Mouse (Mus musculus) G1E (cell line): ENCODE results near the gene Hgfac. TPM values are rescaled to one million over a fixed set of nuclear protein-coding genes. Genes with fewer than 3 reads are reported as not detected.

Source experiments
- ATAC-seq: 2 replicates; pipeline ENCODE4 v1.8.0; 2016; ENCODE audit warnings: mild to moderate bottlenecking; ENCODE audit not compliant: insufficient number of reproducible peaks, poor library complexity, low FRiP score, severe bottlenecking; ENCODE audit errors: extremely low read depth
- DNase-seq: peaks from one replicate; pipeline ENCODE4 v3.0.0; 2012; ENCODE audit warnings: low spot score
- H3K27me3 ChIP-seq: 2 replicates; pipeline ENCODE4 v1.6.1; 2012; ENCODE audit warnings: mild to moderate bottlenecking, low read length, inconsistent platforms; ENCODE audit not compliant: insufficient read depth
- H3K36me3 ChIP-seq: replicated peaks from 2 replicates; pipeline ENCODE3; 2012; ENCODE audit warnings: mild to moderate bottlenecking, inconsistent platforms
- H3K4me1 ChIP-seq: 2 replicates; pipeline ENCODE4 v1.6.1; 2012; ENCODE audit warnings: low read depth, low read length, inconsistent platforms, mixed read lengths; ENCODE audit not compliant: insufficient read depth
- H3K4me3 ChIP-seq: 2 replicates; pipeline ENCODE4 v1.5.1; 2012; ENCODE audit warnings: low read depth, mild to moderate bottlenecking, inconsistent platforms, low read length, moderate library complexity, mixed read lengths
- H3K9me3 ChIP-seq: replicated peaks from 2 replicates; pipeline ENCODE4 v1.6.1; 2012; ENCODE audit warnings: inconsistent platforms
- CTCF ChIP-seq: IDR thresholded peaks from 2 replicates; pipeline ENCODE4 v1.5.1; 2012; ENCODE audit warnings: low read depth, low read length, inconsistent platforms, mixed read lengths
- GATA1 ChIP-seq: IDR thresholded peaks from 2 replicates; pipeline ENCODE4 v1.6.1; 2012; ENCODE audit warnings: borderline replicate concordance, low read length, inconsistent platforms, mixed read lengths
- GATA2 ChIP-seq: IDR thresholded peaks from 2 replicates; pipeline ENCODE4 v1.6.1; 2012; ENCODE audit warnings: low read depth, low read length, inconsistent platforms, borderline replicate concordance
- POLR2AphosphoS5 ChIP-seq: IDR thresholded peaks from 2 replicates; pipeline ENCODE4 v1.6.1; 2012; ENCODE audit warnings: low read depth, low read length, inconsistent platforms; ENCODE audit not compliant: insufficient replicate concordance
- TAL1 ChIP-seq: conservative IDR thresholded peaks from 2 replicates; pipeline ENCODE4 v1.6.1; 2012; ENCODE audit warnings: low read depth, low read length, inconsistent platforms, mixed read lengths
- polyA plus RNA-seq: library from polyadenylated mRNA; stranded (reverse); fragments of >175 nt; gene quantifications from 2 replicates; pipeline ENCODE4 v1.2.3, GENCODE M21; 2012
- total RNA-seq, 2 experiments: library from RNA; stranded (forward) in 1 of 2; stranded (reverse) in 1 of 2; fragments of 200-1000 nt in 1 of 2; fragments of >200 nt in 1 of 2; fragmentation: Nextera tagmentation in 1 of 2; gene quantifications; 2 replicates each; pipeline ENCODE4 v1.2.3; 2014 to 2017

The Hgfac gene
- total and polyA plus RNA-seq, 3 experiments, result 0.27 TPM; not detected in 2

DNA sequence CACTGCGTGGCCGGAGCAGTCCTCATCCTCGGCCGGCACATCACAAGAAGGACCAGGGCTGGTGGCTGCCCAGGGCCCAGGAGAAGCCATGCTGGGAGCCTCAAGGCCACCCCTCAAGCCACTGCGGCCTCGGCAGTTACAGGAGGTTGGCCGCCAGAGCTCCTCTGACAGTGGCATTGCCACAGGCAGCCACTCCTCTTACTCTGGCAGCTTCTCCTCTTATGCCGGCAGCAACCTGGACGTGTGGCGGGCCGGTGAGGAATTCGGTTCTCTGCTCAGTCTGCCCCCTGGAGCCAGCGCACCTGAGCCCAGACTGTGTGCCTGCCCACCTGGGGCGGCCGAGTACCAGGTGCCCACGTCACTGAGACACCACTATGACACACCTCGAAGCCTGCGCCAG, 37.8 kb downstream of the Hgfac start:
- no peaks in the 10 kb centered on the region for H3K4me1 ChIP-seq
- peaks cover 20% of the 10 kb centered on the region for H3K27me3 ChIP-seq
- H3K36me3 ChIP-seq, result no peaks in the 10 kb centered on the region
- H3K4me3 ChIP-seq, result no peak overlapping the region
- H3K9me3 ChIP-seq, result no peaks in the 10 kb centered on the region
- ATAC-seq, result no peak
- no peak for DNase-seq
- TF ChIP-seq POLR2AphosphoS5, result no peak
- no peak for TF ChIP-seq GATA2
- TF ChIP-seq GATA1, result no peak
- TF ChIP-seq TAL1, result no peak
- TF ChIP-seq CTCF, result no peak

DNA sequence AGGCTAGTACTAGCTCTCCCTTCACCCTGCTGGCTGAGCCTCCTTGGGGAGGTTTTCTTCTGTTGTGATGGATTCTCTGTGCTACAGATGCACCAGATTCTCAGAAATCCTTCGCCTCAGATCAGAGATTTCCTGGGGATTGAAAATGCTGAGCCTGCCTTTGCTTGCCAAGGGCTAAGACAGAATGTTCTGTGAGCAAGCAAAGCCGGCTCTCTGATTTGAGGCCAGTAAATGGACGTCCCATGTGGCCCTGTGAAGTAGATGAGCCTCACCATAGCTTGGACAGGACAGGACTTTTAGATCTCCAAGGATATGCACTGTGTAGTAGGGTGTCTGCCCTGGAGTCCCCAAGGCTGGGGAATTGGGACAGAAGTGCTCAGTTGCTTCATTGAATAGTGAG, 43.6 kb downstream of the Hgfac start:
- no peaks in the 10 kb centered on the region for H3K9me3 ChIP-seq
- ATAC-seq (no peak), DNase-seq (no peak)
- H3K36me3 ChIP-seq, result peaks cover 4% of the 10 kb centered on the region
- H3K27me3 ChIP-seq, result peaks cover 37% of the 10 kb centered on the region
- TF ChIP-seq GATA1 (no peak), GATA2 (no peak), CTCF (no peak), TAL1 (no peak), POLR2AphosphoS5 (no peak)
- H3K4me3 ChIP-seq, result no peak overlapping the region
- peaks cover 3% of the 10 kb centered on the region; the same call in 1 of the 2 replicates for H3K4me1 ChIP-seq

GRCm38 (mm10) chr5:35088785-35089613, 47.7 kb downstream of the Hgfac start:
- peak; percentile 48 for DNase-seq
- Histone ChIP-seq H3K9me3 (no peaks in the 10 kb centered on the region), H3K36me3 (peaks cover 44% of the 10 kb centered on the region), H3K27me3 (peaks cover 25% of the 10 kb centered on the region), H3K4me1 (peaks cover 3% of the 10 kb centered on the region; the same call in 1 of the 2 replicates), H3K4me3 (no peak overlapping the region)
- ATAC-seq, result peak; percentile 28; the same call in 1 of the 2 replicates
- TF ChIP-seq GATA2 (no peak), CTCF (peak; percentile 64), POLR2AphosphoS5 (no peak), TAL1 (no peak), GATA1 (no peak)

DNA sequence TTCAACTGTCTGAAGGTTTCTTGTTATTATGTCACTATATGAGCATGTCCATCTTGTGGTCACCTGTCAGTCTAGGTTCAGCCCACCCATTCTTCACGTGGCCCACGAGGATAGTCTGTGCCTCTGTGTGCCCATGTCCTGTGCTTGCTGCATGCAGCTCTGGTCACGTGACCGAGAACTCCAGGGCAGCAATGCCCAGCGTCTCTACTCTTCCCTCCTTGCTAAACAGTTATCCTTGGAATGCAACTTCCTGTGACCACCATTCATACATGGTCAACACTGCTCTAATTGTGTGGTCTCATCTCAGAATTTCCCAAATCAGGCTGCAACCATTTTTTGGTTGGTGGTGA, 48.3 kb downstream of the Hgfac start:
- Histone ChIP-seq H3K36me3 (peaks cover 48% of the 10 kb centered on the region), H3K27me3 (peaks cover 23% of the 10 kb centered on the region; the same call in 1 of the 2 replicates), H3K9me3 (no peaks in the 10 kb centered on the region), H3K4me1 (peaks cover 3% of the 10 kb centered on the region; the same call in 1 of the 2 replicates), H3K4me3 (no peak overlapping the region)
- DNase-seq (no peak), ATAC-seq (no peak)
- TF ChIP-seq CTCF (no peak), TAL1 (no peak), GATA1 (no peak), POLR2AphosphoS5 (no peak)

GRCm38 (mm10) chr5:35091636-35092035, 50.3 kb downstream of the Hgfac start:
- H3K36me3 ChIP-seq, result peaks cover 69% of the 10 kb centered on the region
- no peak for TF ChIP-seq TAL1
- no peak for TF ChIP-seq POLR2AphosphoS5
- no peak for TF ChIP-seq GATA1
- no peak for TF ChIP-seq CTCF
- no peak for TF ChIP-seq GATA2
- no peak for ATAC-seq

More at GRCm38 (mm10) chr5:35091636-35092035, 50.3 kb downstream of the Hgfac start:
- H3K9me3 ChIP-seq, result no peaks in the 10 kb centered on the region
- no peak for DNase-seq
- H3K4me1 ChIP-seq, result peaks cover 3% of the 10 kb centered on the region; the same call in 1 of the 2 replicates
- H3K27me3 ChIP-seq, result peaks cover 4% of the 10 kb centered on the region; the same call in 1 of the 2 replicates
- H3K4me3 ChIP-seq, result no peak overlapping the region

Other genes starting within 250 kb of the Hgfac start
- gene Msantd1, start 133.5 kb upstream of the Hgfac start, total RNA-seq (2014; fragmentation: Nextera tagmentation), result not detected in 2 replicates
- gene Msantd1, start 133.5 kb upstream of the Hgfac start, total RNA-seq (2017), result 0.22 and 0.29 TPM in 2 replicates
- gene Msantd1, start 133.5 kb upstream of the Hgfac start, polyA plus RNA-seq, result 0.20 and 0.25 TPM in 2 replicates
- 6.5 and 14.3 TPM in 2 replicates for gene Rgs12, start 92.1 kb upstream of the Hgfac start, total RNA-seq (2014; fragmentation: Nextera tagmentation)
- 5.7 and 9.5 TPM in 2 replicates for gene Rgs12, start 92.1 kb upstream of the Hgfac start, total RNA-seq (2017)
- gene Rgs12, start 92.1 kb upstream of the Hgfac start, polyA plus RNA-seq, result 1.8 and 1.9 TPM in 2 replicates
- not detected in 2 replicates for gene Dok7, start 15.3 kb downstream of the Hgfac start, total RNA-seq (2014; fragmentation: Nextera tagmentation)
- not detected in 2 replicates for gene Dok7, start 15.3 kb downstream of the Hgfac start, total RNA-seq (2017)
- not detected in 2 replicates for gene Dok7, start 15.3 kb downstream of the Hgfac start, polyA plus RNA-seq
- 12.4 and 17.5 TPM in 2 replicates for gene Lrpap1, start 64.3 kb downstream of the Hgfac start, total RNA-seq (2014; fragmentation: Nextera tagmentation)
- 42.5 and 44.5 TPM in 2 replicates for gene Lrpap1, start 64.3 kb downstream of the Hgfac start, total RNA-seq (2017)
- 10.5 and 20.8 TPM in 2 replicates for gene Lrpap1, start 64.3 kb downstream of the Hgfac start, polyA plus RNA-seq
- not detected in 2 replicates for gene Adra2c, start 236.8 kb downstream of the Hgfac start, total RNA-seq (2014; fragmentation: Nextera tagmentation)
- gene Adra2c, start 236.8 kb downstream of the Hgfac start, total RNA-seq (2017), result 0.05 and 0.06 TPM in 2 replicates
- gene Adra2c, start 236.8 kb downstream of the Hgfac start, polyA plus RNA-seq, result not detected in 2 replicates